Comparison of ENCODE assay signal across 9 mouse cellular contexts in genomic region chr12:5250042-5250441, GRCm38 (mm10).
DNase-seq lines count a peak whose midpoint lies in the region; ATAC-seq lines count a peak whose summit lies in the region.
"Had no signal": no experiment of that assay in that cellular context is flagged by ENCODE, and none has a peak within 500 bp of the region (broad histone marks: within the 10 kb centered on the region; RNA-seq: fewer than 3 reads in every experiment).

No protein-coding gene starts in this region.

- ATAC-seq in intestine, embryonic 16.5 days = peak; percentile 19
- ATAC-seq in intestine, embryonic 15.5 days = no peak
- ATAC-seq in kidney, embryonic 16.5 days (ENCODE audit: low FRiP score, low TSS enrichment) = peak; percentile 72

- no peak overlapping the region for H3K4me3 ChIP-seq in intestine, embryonic 16.5 days (ENCODE audit: low read length)
- H3K4me3 ChIP-seq in intestine, embryonic 15.5 days (replicated peaks) = no peak overlapping the region
- no peak overlapping the region for H3K4me3 ChIP-seq in kidney, embryonic 16.5 days (ENCODE audit: low read length)

- no peaks in the 10 kb centered on the region for H3K27me3 ChIP-seq in intestine, embryonic 16.5 days (replicated peaks; ENCODE audit: control insufficient read depth, insufficient read depth, low read length)
- H3K27me3 ChIP-seq in intestine, embryonic 15.5 days (replicated peaks) = no peaks in the 10 kb centered on the region
- H3K27me3 ChIP-seq in kidney, embryonic 16.5 days (ENCODE audit: insufficient read depth, low read length) = no peaks in the 10 kb centered on the region

- intact Hi-C loops in left cerebral cortex, postnatal 4 days (cut with DNase I) = no loop called here

- H3K9ac ChIP-seq in intestine, embryonic 16.5 days (ENCODE audit: low read depth, low read length) = no peak overlapping the region
- no peak overlapping the region for H3K9ac ChIP-seq in intestine, embryonic 15.5 days
- H3K9ac ChIP-seq in kidney, embryonic 16.5 days (replicated peaks; ENCODE audit: low read length) = no peak overlapping the region

- H3K9me3 ChIP-seq in intestine, embryonic 16.5 days (ENCODE audit: control insufficient read depth, low read length) = no peaks in the 10 kb centered on the region
- H3K9me3 ChIP-seq in intestine, embryonic 15.5 days = no peaks in the 10 kb centered on the region
- no peaks in the 10 kb centered on the region for H3K9me3 ChIP-seq in kidney, embryonic 16.5 days (ENCODE audit: low read length)

- peak; percentile 57 for DNase-seq in embryo, embryonic 11 days
- DNase-seq in retina, embryonic 14.5 days (ENCODE audit: low spot score) = peak; percentile 69
- no peak for DNase-seq in ovary, postnatal 14 days (ENCODE audit: low spot score)
- no peak for DNase-seq in left cerebral cortex, postnatal 4 days
- no peak for DNase-seq in layer of hippocampus, postnatal 36 days
- DNase-seq: cerebellum, adult 8-10 months had no signal

- 54% methylated on average over 7 of the region's 7 CpGs for WGBS in intestine, embryonic 16.5 days
- 52% methylated on average over 7 of the region's 7 CpGs for WGBS in intestine, embryonic 15.5 days
- WGBS in kidney, embryonic 16.5 days = 40% methylated on average over 7 of the region's 7 CpGs

- H3K27ac ChIP-seq in intestine, embryonic 16.5 days (ENCODE audit: low read length) = no peak overlapping the region
- H3K27ac ChIP-seq in intestine, embryonic 15.5 days = no peak overlapping the region
- H3K27ac ChIP-seq in kidney, embryonic 16.5 days (ENCODE audit: low read length) = no peak overlapping the region

- H3K36me3 ChIP-seq in intestine, embryonic 16.5 days (ENCODE audit: control insufficient read depth, insufficient read depth, low read length) = no peaks in the 10 kb centered on the region
- H3K36me3 ChIP-seq in intestine, embryonic 15.5 days = no peaks in the 10 kb centered on the region
- H3K36me3 ChIP-seq in kidney, embryonic 16.5 days (ENCODE audit: insufficient read depth, low read length) = no peaks in the 10 kb centered on the region

- no peak overlapping the region for H3K4me2 ChIP-seq in intestine, embryonic 16.5 days (ENCODE audit: low read depth, low read length)
- no peak overlapping the region for H3K4me2 ChIP-seq in intestine, embryonic 15.5 days (replicated peaks)
- no peak overlapping the region for H3K4me2 ChIP-seq in kidney, embryonic 16.5 days (replicated peaks; ENCODE audit: low read depth, low read length)

- H3K4me1 ChIP-seq in intestine, embryonic 16.5 days (ENCODE audit: control insufficient read depth, insufficient read depth, low read length) = peaks cover 19% of the 10 kb centered on the region
- peaks cover 33% of the 10 kb centered on the region for H3K4me1 ChIP-seq in intestine, embryonic 15.5 days (replicated peaks)
- peaks cover 37% of the 10 kb centered on the region for H3K4me1 ChIP-seq in kidney, embryonic 16.5 days (ENCODE audit: insufficient read depth, low read length)

Comparison
In these comparisons a context has a peak if more than half of its experiments do, and no peak if none do; other contexts are left out.
1. DNase-seq: peak in embryo, embryonic 11 days (single experiment) and retina, embryonic 14.5 days (single experiment); none in ovary, postnatal 14 days (single experiment), left cerebral cortex, postnatal 4 days (single experiment) and layer of hippocampus, postnatal 36 days (0 of 2).